Mouse (Mus musculus): ENCODE data around the gene Gm12169. TPM values are rescaled to one million over a fixed set of nuclear protein-coding genes. Genes with fewer than 3 reads are reported as not detected.

The Gm12169 gene
- total RNA-seq, 4 experiments from 2014 or later, result not detected

Other genes with a start within 250 kb of the Gm12169 start
- gene Cyfip2, start 211.4 kb upstream of the Gm12169 start, total RNA-seq (2022), result 100 to 1,000 TPM; 481 to 545 (median 513) TPM
- gene Itk, start 134.7 kb upstream of the Gm12169 start, total RNA-seq (2022), result under 1 TPM; 0.17 to 0.82 (median 0.57) TPM
- gene Fam71b, start 127.7 kb upstream of the Gm12169 start, total RNA-seq (2022), result not detected
- gene Med7, start 87.3 kb upstream of the Gm12169 start, total RNA-seq (2022), result 10 to 100 TPM; 25.9 to 38.5 (median 35.6) TPM
- 10 to 100 TPM in 2 of 4 experiments, 1 to 10 TPM in 2; 2.3 to 17.9 (median 9.6) TPM for gene Havcr2, start 69.3 kb upstream of the Gm12169 start, total RNA-seq (2022)
- under 1 TPM in 1 of 4 experiments, not detected in 3; 0.22 TPM for gene BC053393, start 47.3 kb downstream of the Gm12169 start, total RNA-seq (2022)
- not detected for gene Dppa1, start 105.0 kb downstream of the Gm12169 start, total RNA-seq (2022)
- not detected for gene Timd2, start 182.8 kb downstream of the Gm12169 start, total RNA-seq (2022)
- not detected for gene Havcr1, start 210.9 kb downstream of the Gm12169 start, total RNA-seq (2022)

All from layer of hippocampus, adult 8-10 months (tissue).